Mouse (Mus musculus) ES-E14 (cell line): ENCODE results near the gene Tet2. TPM values are rescaled to one million over a fixed set of nuclear protein-coding genes. Genes with fewer than 3 reads are reported as not detected.

ENCODE experiments used
- DNase-seq: peaks from one replicate; pipeline ENCODE4 v3.0.0-alpha.2; 2013; ENCODE audit warnings: low read depth, low spot score
- H3K27ac ChIP-seq: 2 replicates; pipeline ENCODE4 v1.5.1; 2012; ENCODE audit warnings: low read depth, mild to moderate bottlenecking, low read length, moderate library complexity, mixed read lengths; ENCODE audit not compliant: poor library complexity, insufficient read depth, severe bottlenecking
- H3K36me3 ChIP-seq: 2 replicates; pipeline ENCODE4 v1.6.1; 2012; ENCODE audit warnings: mild to moderate bottlenecking, low read length, moderate library complexity, mixed read lengths; ENCODE audit not compliant: control insufficient read depth, poor library complexity, insufficient read depth, severe bottlenecking
- H3K4me1 ChIP-seq, 2 experiments: fragments of 150-350 bp in 1 of 2; sonication (generic) in 1 of 2; 2 replicates each; pipeline ENCODE4 v1.6.1; 2012; ENCODE audit warnings: low read length in 2 of 2, mild to moderate bottlenecking in 1 of 2, mixed read lengths in 1 of 2; ENCODE audit not compliant: control insufficient read depth in 2 of 2, insufficient read depth in 2 of 2, poor library complexity in 1 of 2
- H3K4me3 ChIP-seq, 2 experiments: fragments of 150-350 bp in 1 of 2; sonication (generic) in 1 of 2; 2 replicates each; pipeline ENCODE4 v1.5.1; 2012; ENCODE audit warnings: low read length in 2 of 2, low read depth in 1 of 2, mild to moderate bottlenecking in 1 of 2, mixed read lengths in 1 of 2; ENCODE audit not compliant: insufficient read depth in 1 of 2, poor library complexity in 1 of 2, severe bottlenecking in 1 of 2
- H3K9ac ChIP-seq: 2 replicates; pipeline ENCODE4 v1.6.1; 2012; ENCODE audit warnings: low read depth, mild to moderate bottlenecking, low read length, mixed read lengths; ENCODE audit not compliant: poor library complexity, insufficient read depth, severe bottlenecking
- H3K9me3 ChIP-seq: fragments of 150-350 bp; sonication (generic); 2 replicates; pipeline ENCODE4 v1.6.1; 2012; ENCODE audit warnings: low read depth, mild to moderate bottlenecking, low read length; ENCODE audit not compliant: control insufficient read depth, insufficient read depth
- CHD2 ChIP-seq: IDR thresholded peaks from 2 replicates; pipeline ENCODE4 v1.6.1; 2014; ENCODE audit warnings: mild to moderate bottlenecking, low read depth, low read length, inconsistent platforms
- HCFC1 ChIP-seq: IDR thresholded peaks from 2 replicates; pipeline ENCODE4 v1.6.1; 2012; ENCODE audit warnings: low read length, inconsistent platforms, borderline replicate concordance; ENCODE audit not compliant: insufficient read depth
- MAFK ChIP-seq: IDR thresholded peaks from 2 replicates; pipeline ENCODE4 v1.6.1; 2014; ENCODE audit warnings: mild to moderate bottlenecking, low read depth, low read length, inconsistent platforms; ENCODE audit not compliant: insufficient read depth
- ZC3H11A ChIP-seq: IDR thresholded peaks from 2 replicates; pipeline ENCODE4 v1.6.1; 2012; ENCODE audit warnings: low read depth, mild to moderate bottlenecking, inconsistent platforms, low read length, borderline replicate concordance
- ZNF384 ChIP-seq: IDR thresholded peaks from 2 replicates; pipeline ENCODE4 v1.6.1; 2012; ENCODE audit warnings: low read depth, low read length, inconsistent platforms
- in situ Hi-C, 2 experiments: fragments of 600-800 bp; cut with MboI; formaldehyde crosslinking; loops; one replicate each; pipeline ENCODE4 v1.15.1; 2025; ENCODE audit warnings: low sequenced_read_pairs in 2 of 2, inconsistent platforms in 1 of 2; ENCODE audit not compliant: unreplicated experiment in 2 of 2
- total RNA-seq: library from RNA; depleted of rRNA; stranded (reverse); fragments of 300-350 nt; gene quantifications from 2 replicates; pipeline ENCODE4 v1.2.3, GENCODE M21; 2012

The Tet2 gene
- total RNA-seq, 1 experiment, result 86.9 TPM

DNA sequence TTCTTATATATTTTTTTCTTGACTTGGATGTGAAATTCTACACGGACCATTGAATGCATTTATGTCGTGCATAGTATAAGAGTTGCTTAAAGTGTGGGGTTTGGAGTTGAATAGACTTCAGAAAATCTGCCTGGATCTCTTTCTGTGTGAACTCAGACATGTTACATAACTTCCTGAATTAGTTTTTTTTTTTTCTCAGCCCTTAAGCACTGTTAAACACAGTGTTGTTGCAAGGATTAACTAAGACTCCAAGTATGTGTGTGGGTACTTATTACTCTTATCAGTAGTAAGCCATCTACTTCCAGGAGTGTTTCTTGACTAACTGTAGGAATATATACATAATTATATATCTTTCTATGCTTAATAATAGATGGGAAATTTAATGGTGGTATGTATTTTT is 3.7 kb upstream of the Tet2 start:
- no peak for DNase-seq
- no peaks in the 10 kb centered on the region; a peak in 1 of 4 replicates for H3K4me1 ChIP-seq
- H3K4me3 ChIP-seq, result no peak overlapping the region
- TF ChIP-seq ZC3H11A, result no peak
- TF ChIP-seq MAFK, result no peak
- TF ChIP-seq CHD2, result no peak
- no peak for TF ChIP-seq ZNF384
- TF ChIP-seq HCFC1, result no peak
- H3K27ac ChIP-seq, result no peak overlapping the region
- H3K36me3 ChIP-seq, result no peaks in the 10 kb centered on the region
- no peaks in the 10 kb centered on the region for H3K9me3 ChIP-seq
- in situ Hi-C loops, result no loop called here
- no peak overlapping the region for H3K9ac ChIP-seq

DNA sequence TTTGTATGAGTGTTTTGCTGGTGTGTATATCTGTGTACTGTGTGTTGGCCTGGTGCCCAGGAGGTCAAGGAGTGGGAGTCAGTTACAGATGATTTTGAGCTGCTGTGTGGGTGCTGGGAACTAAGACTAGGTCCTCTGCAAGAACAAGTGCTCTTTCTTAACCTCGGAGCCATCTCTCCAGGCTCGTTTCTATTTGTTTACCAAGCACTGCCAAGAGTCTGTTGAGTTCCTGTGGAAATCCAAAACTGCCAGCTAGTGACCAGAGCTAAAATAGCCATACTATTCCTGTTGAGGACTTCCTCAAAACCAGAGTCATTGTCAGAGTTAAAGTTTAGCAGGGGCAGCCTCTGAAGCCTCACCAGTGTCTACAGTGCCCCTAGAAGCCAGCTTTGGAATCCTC is 1.9 kb upstream of the Tet2 start:
- Histone ChIP-seq H3K4me1 (no peaks in the 10 kb centered on the region; a peak in 1 of 4 replicates), H3K9me3 (no peaks in the 10 kb centered on the region), H3K36me3 (no peaks in the 10 kb centered on the region), H3K27ac (no peak overlapping the region), H3K4me3 (no peak overlapping the region), H3K9ac (no peak overlapping the region)
- DNase-seq, result no peak
- in situ Hi-C loops, result no loop called here
- TF ChIP-seq ZC3H11A (no peak), CHD2 (no peak), ZNF384 (no peak), HCFC1 (no peak), MAFK (no peak)

GRCm38 (mm10) chr3:133545304-133545666 is 346 bp upstream of the Tet2 start:
- Histone ChIP-seq H3K9me3 (no peaks in the 10 kb centered on the region), H3K36me3 (no peaks in the 10 kb centered on the region), H3K4me3 (peak overlapping the region; percentile 90 to 97), H3K9ac (peak overlapping the region; percentile 87; the same call in 1 of the 2 replicates), H3K27ac (no peak overlapping the region), H3K4me1 (no peaks in the 10 kb centered on the region; a peak in 1 of 4 replicates)
- TF ChIP-seq ZNF384, result no peak
- no peak for TF ChIP-seq ZC3H11A
- in situ Hi-C loops, result no loop called here
- DNase-seq, result no peak

- no peaks in the 10 kb centered on the region for H3K9me3 ChIP-seq
- no peak for DNase-seq
- peak overlapping the region; percentile 94 for H3K27ac ChIP-seq
- H3K36me3 ChIP-seq, result no peaks in the 10 kb centered on the region
- peak overlapping the region; percentile 87 for H3K9ac ChIP-seq
- no peaks in the 10 kb centered on the region; a peak in 1 of 4 replicates for H3K4me1 ChIP-seq
- H3K4me3 ChIP-seq, result peak overlapping the region; percentile 90 to 97
- in situ Hi-C loops, result no loop called here
- TF ChIP-seq MAFK, result no peak
Observed at GRCm38 (mm10) chr3:133544131-133544550, 798 bp downstream of the Tet2 start.
